Mouse (Mus musculus): ENCODE results near the gene Slc3a2. TPM values are rescaled to one million over a fixed set of nuclear protein-coding genes. Genes with fewer than 3 reads are reported as not detected.

Slc3a2 gene
- polyA plus RNA-seq (2012) = 180 and 242 TPM in 2 replicates

DNA sequence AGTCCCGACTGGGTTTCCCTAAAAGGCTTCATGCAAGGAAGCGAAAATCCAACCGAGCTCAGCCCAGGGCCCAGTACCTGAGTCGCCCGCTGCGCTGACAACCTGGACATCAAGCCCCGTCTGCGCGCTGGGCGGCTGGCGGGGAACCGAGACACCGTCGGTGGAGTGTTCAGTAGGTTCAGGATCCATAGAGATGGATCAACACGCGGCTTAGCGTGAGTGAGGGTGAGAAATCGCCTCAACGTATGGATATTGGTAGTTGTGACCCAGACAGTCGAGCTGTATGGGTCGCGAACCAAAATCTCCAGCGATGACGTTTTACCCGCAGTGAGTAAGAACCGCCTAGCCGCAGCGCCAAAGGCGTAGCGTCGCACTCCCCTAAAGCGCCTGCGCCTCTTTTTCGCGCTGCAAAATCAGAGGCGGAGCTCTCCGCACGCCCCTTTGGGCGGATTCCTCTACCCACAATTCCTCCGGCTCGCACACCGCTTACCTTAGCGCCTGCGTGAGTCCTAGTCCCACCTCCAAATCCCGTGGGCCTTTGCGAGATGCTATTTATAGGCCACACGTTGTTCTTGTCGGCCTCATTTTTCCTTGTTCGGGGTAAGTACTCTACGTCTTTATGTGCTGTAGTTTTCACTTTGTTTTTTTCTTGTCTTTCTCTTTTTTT is at the start of gene Slc3a2:
Gene Slc3a2, minus strand, starts transcription at position 463 of the 667 bp plus-strand sequence.
- no peak for TF ChIP-seq GATA1 (IDR thresholded peaks at IDR 0.05; ENCODE audit: low read length)

DNA sequence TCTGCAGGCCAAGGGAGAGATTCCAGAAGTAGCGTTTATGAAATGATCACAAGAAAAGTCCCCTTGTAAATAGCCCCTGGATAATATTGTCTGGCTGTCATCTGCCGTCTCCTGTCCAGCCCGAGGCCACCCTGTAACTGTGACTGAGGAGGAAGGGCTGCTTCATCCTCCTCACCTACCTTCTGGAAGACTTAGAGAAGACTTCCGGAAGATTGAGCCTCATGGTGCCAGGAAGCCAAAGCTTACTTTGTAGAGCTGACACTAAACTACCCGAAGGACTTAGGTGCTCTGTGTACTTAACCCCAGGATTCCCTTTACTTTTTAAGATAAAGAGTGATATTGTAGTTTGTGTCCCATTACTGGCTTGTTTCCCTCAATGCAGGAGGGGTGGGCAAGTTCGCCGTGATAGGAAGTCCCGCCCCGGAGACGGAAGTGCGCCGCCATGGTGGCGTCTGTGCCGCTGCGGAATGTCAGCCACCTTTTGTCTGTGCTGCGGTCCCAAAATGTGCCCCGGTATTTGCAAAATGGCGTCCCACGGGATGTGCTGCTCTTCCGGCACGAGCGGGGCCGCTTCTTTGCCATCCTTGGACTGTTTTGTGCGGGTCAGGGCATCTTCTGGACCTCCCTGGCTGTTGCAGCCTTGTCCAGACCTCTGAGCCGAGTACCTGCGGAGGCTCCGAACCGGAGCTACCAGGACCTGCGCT is 47.5 kb upstream of the Slc3a2 start, which contains the start of gene Tmem223:
Gene Tmem223, plus strand, starts transcription at position 430 of the 704 bp plus-strand sequence.
- no peak for TF ChIP-seq GATA1 (IDR thresholded peaks at IDR 0.05; ENCODE audit: low read length)

DNA sequence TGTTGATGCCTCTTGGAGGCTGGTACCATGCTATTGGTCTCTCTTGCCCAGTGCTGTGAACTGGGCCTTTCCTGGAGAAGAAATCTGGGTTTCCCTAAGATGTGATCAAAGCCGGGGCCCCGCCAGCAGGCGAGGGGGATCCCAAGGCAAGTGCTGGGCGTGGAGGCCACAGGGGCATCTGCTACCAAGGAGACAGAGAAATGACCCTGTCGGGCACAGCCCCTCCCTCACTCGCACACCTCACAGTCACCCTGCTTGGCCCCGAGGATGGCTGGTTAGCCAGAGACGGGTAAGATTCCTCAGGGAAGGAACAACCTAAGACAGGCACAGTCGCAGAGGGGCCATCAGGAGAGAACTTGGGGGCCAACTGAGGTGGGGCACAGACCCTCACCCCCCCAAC is 42.4 kb upstream of the Slc3a2 start:
- no peak for TF ChIP-seq GATA1 (IDR thresholded peaks at IDR 0.05; ENCODE audit: low read length)

DNA sequence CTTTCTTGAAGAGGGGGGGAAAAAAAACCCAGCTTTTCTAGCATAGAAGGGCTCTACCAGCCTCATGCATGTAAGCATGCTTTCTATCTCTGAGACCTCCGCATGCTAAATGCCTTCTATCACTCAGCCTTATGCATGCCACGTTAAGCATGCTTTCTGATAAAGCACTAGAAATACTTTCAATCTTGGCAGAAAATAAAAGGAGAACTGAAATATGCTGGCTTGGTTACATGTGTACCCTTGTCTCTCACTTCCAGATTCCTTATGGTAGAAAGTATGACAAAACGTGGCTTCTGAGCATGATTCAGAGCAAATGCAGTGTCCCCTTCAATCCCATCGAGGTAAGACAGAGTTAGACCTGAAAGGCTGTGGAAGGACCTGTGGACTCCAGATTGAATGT is 40.1 kb upstream of the Slc3a2 start:
- TF ChIP-seq GATA1 (IDR thresholded peaks at IDR 0.05; ENCODE audit: low read length) = no peak

DNA sequence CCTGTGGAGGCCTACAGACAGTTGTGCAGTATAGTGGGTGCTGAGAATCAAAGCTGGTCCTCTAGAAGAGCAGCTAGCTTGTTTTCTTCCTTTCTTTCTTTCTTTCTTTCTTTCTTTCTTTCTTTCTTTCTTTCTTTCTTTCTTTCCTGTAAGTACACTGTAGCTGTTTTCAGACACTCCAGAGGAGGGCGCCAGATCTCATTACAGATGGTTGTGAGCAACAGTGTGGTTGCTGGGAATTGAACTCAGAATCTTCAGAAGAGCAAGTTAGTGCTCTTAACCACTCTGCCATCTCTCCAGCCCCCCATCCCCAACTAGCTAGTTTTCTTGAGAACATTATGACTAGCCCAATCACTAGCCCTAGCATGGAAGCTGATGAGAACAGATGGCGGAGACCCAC is 37.6 kb upstream of the Slc3a2 start:
- no peak for TF ChIP-seq GATA1 (IDR thresholded peaks at IDR 0.05; ENCODE audit: low read length)

DNA sequence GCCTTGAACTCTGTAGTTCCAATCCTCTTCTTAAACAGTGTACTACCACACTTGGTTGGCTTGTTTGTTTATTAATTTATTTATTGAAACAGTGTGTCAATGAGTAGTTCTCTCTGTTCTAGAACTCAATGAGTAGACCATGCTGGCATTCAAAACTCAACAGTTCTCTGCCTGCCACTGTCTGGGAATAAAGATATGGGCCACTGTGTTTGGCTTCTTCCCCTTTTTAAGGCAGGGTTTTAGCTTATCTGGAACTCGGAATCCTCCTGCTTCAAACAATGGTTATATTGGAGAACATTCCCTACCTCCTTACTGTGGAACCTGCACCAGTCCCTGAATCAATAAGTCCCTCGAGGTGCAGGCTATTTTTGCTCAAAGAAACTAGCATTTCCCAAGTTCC is 35.7 kb upstream of the Slc3a2 start:
- no peak for TF ChIP-seq GATA1 (IDR thresholded peaks at IDR 0.05; ENCODE audit: low read length)

DNA sequence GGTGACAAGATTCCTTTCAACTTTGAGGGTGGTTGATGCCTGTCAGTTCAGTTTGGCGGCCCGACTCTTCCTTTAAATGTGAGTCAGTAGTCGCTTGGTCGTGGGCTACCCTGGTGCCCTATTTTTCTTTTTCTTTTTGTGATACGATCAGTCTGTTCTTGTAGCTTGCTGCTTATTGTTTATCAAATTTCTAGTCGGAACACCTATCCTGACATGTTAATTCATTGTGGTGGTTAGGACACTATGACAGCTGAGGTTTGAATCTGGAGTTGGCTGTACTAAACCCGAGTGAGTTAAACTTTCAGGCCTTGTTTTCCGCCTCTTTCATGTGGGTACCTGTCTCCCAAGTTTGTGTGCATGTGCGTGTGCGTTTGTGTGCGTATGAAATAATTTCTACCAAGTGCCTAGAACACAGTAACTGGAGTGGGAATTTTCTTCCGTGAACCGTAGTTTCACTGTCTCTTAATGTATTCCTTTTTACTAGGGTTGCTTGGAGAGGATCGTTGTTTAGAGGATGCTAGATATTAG is 34.4 kb upstream of the Slc3a2 start:
- TF ChIP-seq GATA1 (IDR thresholded peaks at IDR 0.05; ENCODE audit: low read length) = no peak

DNA sequence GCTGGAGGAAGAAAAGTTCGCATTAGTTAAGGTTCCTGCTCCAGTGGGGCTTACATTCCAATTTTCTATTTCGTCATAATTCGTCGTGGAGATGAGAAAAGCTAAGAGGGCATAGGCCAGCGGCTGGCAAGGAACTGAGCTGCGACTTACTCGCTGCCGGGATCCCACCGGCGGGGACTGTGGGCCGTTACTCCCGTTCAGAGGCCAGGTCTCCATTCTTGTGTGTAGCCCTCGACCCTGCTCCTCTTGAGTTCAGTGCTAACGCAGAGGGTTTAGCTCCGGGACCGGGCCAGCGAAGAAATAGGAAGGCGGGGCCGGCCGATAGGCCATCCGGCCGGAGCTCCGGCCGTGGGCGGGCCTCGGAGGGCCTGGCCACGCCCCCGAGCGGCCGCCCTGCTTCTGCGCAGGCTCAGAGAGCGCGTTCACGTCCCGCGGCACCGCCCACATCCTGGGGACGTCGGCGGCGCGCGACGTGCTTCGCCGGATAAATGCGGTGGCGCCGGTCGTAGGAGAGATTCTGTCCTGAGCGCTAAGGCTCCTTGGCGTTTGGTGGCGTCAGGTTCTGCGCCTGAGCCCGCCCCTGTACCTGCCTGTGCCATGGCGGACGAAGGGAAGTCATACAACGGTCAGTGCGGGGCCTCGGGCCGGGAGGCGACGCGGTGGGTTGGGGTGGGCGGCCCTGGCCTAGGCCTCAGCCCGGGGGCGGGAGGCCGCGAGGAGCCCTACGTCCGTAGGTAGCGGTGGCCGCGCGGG is 33.6 kb upstream of the Slc3a2 start, which contains the start of gene Nxf1:
Gene Nxf1, plus strand, starts transcription at position 439 of the 753 bp plus-strand sequence.
- TF ChIP-seq GATA1 (IDR thresholded peaks at IDR 0.05; ENCODE audit: low read length) = no peak

DNA sequence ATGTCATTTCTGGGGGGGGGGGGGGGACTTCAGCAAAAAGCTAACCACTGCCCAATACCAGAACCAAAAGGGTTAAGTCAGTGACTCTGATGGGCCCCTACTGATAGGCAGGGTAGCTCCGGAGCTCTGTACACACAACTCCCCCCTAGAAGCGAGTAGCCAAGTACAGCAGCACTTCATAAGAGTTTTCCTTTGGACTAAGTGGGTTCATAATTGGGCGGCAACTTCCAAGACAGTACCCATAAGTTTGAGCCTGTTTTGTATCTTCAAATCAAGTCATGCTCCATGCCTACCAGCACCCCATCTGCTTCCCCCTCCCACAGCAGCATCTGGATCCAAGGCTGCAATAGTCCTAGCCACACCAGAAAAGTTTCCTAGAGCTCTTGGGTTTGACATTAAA is 32.5 kb upstream of the Slc3a2 start:
- TF ChIP-seq GATA1 (IDR thresholded peaks at IDR 0.05; ENCODE audit: low read length) = no peak

DNA sequence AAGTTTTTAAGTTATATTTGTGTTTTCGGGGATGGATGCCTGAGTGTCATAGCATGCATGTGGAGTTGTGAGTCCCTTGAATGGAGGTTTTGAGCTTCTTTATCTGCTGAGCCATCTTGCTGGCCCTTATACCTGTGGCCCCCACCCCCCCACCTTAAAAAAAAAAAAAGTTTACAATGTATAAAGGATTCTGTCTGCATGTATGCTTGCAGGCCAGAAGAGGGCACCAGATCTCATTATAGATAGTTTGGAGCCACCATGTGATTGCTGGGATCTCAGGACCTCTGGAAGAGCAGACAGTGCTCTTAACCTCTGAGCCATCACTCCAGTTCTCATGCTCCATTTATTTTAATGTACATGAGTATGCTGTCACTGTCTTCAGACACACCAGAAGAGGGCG is 24.2 kb upstream of the Slc3a2 start:
- TF ChIP-seq GATA1 (IDR thresholded peaks at IDR 0.05; ENCODE audit: low read length) = no peak

DNA sequence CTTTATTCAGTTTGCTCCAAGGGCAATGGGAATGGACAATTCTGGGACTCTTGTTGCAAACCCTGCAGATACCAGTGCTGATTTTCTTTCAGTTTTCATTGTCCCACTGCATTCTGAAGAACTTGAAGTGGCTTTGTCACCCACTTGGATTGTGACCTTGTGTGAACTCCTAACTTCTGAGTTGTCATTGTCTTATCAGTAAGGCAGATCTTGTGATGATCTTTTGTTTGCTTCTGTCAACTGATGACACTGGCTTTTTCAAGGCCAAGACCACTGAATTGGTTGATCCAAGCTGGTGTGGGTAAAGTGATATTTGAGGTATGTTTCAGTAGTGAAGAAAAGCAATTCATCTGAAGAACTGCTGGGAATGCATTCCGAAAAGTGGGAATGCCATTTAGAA is 22.2 kb upstream of the Slc3a2 start:
- TF ChIP-seq GATA1 (IDR thresholded peaks at IDR 0.05; ENCODE audit: low read length) = no peak

DNA sequence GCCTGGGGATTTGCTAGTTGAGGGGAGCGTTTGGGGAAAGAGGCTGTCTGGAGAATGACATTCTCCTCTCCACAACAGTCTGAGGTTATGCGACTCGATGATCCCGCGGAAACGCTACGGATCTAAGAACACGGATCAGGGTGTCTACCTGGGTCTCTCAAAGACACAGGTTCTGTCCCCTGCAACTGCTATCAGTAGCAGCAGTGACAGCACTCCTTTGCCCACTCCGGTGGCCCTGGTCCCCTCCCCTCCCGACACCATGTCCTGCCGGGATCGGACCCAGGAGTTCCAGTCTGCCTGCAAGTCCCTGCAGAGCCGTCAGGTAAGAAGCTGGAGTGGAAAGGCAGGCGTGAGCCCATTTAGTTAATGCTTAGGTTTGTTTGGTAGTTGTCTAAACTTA is 19.0 kb upstream of the Slc3a2 start:
- TF ChIP-seq GATA1 (IDR thresholded peaks at IDR 0.05; ENCODE audit: low read length) = no peak

DNA sequence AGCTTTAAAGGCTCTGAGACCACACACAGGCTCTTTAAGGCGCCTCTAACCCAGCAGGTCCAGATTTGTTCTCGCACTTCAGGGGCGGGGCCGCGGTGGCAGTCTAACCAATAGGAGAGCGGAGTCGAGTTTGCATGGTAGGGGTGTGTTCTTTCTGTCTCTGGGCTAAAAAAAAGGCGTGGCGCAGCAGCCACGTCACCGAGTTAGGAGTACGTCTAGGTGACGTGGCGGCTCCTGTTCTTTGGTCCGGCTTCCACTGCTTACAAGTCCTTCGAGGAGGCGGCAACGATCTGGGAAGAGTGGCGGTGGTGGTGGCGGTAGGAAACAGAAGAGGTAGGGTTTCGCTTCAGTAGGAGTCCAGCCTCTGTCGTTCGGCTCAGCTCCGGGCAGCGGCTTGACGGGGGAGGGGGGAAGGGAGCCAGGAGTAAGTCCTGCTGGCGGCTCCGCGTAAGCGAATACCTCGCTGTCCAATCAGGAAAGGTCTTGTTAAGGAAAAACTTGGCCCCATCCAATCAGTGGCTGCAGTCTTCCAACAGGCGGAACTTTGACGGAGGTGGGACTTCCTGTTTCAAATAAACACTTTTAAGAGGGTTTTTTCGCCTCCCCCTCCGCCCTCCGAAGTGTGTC is 18.2 kb upstream of the Slc3a2 start, which contains the start of gene Stx5a:
Gene Stx5a, plus strand, starts transcription at position 171 of the 627 bp plus-strand sequence.
- no peak for TF ChIP-seq GATA1 (IDR thresholded peaks at IDR 0.05; ENCODE audit: low read length)

DNA sequence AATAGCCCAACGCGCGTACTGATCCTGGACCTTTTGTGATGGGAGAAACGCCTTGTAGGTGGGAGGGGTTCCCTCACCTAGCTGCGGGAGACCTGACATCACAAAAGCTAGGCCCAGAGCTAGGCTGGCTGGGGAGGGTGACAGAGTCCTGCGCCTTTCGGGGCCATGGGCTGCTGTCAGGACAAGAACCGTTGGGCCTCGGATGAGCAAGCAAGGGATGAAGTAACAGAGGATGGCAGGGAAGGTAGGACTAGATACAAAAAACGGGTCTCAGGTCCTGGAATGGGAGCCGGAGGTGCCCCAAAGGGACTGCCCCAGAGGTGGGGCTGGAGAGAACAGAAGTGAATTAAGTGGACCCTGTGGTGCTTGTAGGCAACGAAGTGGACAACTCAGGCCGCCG is 17.4 kb upstream of the Slc3a2 start, which contains the start of gene 1700092M07Rik:
Gene 1700092M07Rik, plus strand, starts transcription at position 116 of the 400 bp plus-strand sequence.
- no peak for TF ChIP-seq GATA1 (IDR thresholded peaks at IDR 0.05; ENCODE audit: low read length)

DNA sequence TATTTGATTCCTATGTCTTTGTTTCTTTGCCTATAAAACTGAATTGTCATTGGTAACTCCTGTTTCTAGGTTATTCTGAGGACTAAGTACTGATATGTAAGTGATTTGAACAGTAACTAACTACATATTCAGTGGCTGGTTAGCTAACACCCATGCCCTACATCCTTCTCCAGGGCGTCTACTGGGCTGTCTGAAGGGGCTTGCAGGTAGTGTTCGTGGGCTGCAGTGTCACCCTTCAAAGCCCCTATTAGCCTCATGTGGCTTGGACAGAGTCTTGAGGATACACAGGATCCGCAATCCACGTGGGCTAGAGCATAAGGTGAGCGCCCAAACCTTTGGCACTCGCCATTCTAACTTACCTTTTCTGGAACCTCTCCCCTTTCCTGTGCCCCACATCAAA is 16.5 kb upstream of the Slc3a2 start:
- no peak for TF ChIP-seq GATA1 (IDR thresholded peaks at IDR 0.05; ENCODE audit: low read length)

Measured in G1E-ER4 (cell line).